Mouse (Mus musculus) erythroblast, embryonic 14.5 days (primary cell): ENCODE results near the gene 2810006K23Rik.

ENCODE experiments used
- GATA1 ChIP-seq: IDR thresholded peaks from 2 replicates; pipeline ENCODE4 v1.6.1; 2012; ENCODE audit warnings: low read length, inconsistent platforms, mixed read lengths
- TAL1 ChIP-seq: IDR thresholded peaks from 3 replicates; pipeline ENCODE4 v1.6.1; 2012; ENCODE audit warnings: low read length, inconsistent platforms, mixed read lengths

DNA sequence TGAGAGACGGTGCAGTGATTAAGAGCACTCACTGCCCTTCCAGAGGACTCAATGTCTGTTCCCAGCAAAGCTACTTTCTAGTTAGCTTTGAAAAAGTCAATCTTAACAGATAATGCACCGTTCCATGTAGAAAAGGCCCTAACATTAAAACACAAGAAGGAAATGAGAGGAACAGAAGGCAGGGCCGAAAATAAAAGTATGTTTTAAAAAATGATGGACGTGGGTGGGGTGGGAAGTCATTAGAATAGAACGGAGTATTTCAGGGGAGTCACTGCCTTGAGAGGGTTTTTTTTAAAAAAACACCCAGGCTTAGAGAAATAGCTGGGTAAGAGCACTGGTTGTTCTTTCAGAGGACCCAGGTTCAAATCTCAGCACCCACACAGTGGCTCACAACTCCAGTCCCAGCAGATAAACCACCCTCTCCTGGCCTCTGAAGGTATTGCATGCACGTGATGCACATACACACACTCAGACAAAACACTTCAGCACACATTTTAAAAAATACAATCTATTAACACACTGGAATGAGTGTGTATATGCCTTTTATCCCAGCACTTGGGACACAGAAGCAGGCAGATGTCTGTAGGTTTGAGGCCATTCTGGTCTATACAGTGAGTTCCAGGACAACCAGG is 40.2 kb upstream of the 2810006K23Rik start:
- TF ChIP-seq TAL1 = no peak
- no peak for TF ChIP-seq GATA1
